Mouse (Mus musculus) bone marrow, adult 2 months (tissue): ENCODE measurements around the gene Sirt2. TPM values are rescaled to one million over a fixed set of nuclear protein-coding genes. Genes with fewer than 3 reads are reported as not detected.

Experiments used
- H3K27ac ChIP-seq: fragments of 200-500 bp; 2 replicates; pipeline ENCODE4 v1.5.1; 2012; ENCODE audit warnings: low read depth, mild to moderate bottlenecking, control low read depth, inconsistent platforms, low read length; ENCODE audit not compliant: control insufficient read depth, poor library complexity, insufficient read depth
- H3K4me1 ChIP-seq: fragments of 200-500 bp; 2 replicates; pipeline ENCODE4 v1.6.1; 2011; ENCODE audit warnings: low read length; ENCODE audit not compliant: control insufficient read depth, insufficient read depth
- H3K4me3 ChIP-seq: fragments of 200-500 bp; replicated peaks from 2 replicates; pipeline ENCODE3; 2011; ENCODE audit warnings: mild to moderate bottlenecking, low read depth, low read length, control low read depth; ENCODE audit not compliant: control insufficient read depth
- CTCF ChIP-seq: fragments of 200-500 bp; IDR thresholded peaks from 2 replicates; pipeline ENCODE4 v1.5.1; 2011; ENCODE audit warnings: low read length, control low read depth; ENCODE audit not compliant: control insufficient read depth, insufficient read depth
- POLR2A ChIP-seq: fragments of 200-500 bp; IDR thresholded peaks from 2 replicates; pipeline ENCODE4 v1.6.1; 2011; ENCODE audit warnings: low read depth, mild to moderate bottlenecking, control low read depth, low read length, borderline replicate concordance; ENCODE audit not compliant: control insufficient read depth
- WGBS: fragments of 180-500 bp; shearing (Covaris S2); methylation state at CpG from one replicate; pipeline ENCODE4 v1.1.7; 2018; 5-methylcytosine and 5-hydroxymethylcytosine counted together
- polyA plus RNA-seq: library from polyadenylated mRNA; stranded (reverse); fragments of >200 nt; gene quantifications from 2 replicates; pipeline ENCODE4 v1.2.4, GENCODE M21; 2011; ENCODE audit warnings: low replicate concordance; ENCODE audit not compliant: missing spikeins, insufficient read depth, insufficient read length

Sirt2 gene
- 18.7 and 28.3 TPM in 2 replicates for polyA plus RNA-seq

DNA sequence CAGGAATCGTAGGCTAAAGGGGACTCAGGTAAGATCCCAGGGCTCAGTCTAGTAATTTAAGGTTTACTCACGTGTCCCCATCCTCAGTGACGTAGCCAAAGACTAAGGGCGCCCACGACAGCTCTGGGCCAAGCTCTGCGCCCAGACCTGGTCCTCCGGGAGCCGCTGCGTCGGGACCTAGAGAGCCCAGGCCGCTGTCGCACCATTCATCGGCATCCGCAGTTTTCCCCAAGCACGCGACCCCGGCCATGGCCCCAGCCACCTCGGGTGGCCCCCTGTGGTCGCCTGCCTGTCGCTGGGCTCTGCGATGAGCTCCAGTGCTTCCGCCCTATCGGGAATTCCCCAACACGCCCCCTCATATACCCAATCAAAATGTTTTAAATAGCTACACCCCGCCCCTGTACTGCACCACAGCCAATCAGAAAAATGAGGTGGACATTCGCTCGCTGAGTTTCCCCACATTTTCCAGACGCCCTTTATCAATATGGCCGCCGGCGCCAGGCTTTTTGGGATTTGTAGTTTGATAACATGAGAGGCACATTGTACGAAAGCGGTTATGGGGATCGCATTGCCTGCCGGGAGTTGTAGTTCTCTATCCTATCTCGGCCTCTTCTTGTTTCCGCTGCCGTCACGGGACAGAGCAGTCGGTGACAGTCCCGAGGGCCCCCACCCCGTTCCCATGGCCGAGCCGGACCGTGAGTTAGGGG is at the start of gene Sirt2:
TSS of gene Sirt2 (plus strand) at position 563 of the 707 bp plus-strand sequence.
- Histone ChIP-seq H3K27ac (peak within 1 kb of the TSS; percentile 47; the same call in 1 of the 2 replicates), H3K4me3 (peak within 1 kb of the TSS; percentile 94), H3K4me1 (peaks cover 4% of the 10 kb centered on the region; the same call in 1 of the 2 replicates)
- WGBS, result under 1% methylated on average over 45 of the region's 45 CpGs
- TF ChIP-seq CTCF, result no peak
- peak; percentile 29; the same call in 1 of the 2 replicates for TF ChIP-seq POLR2A

DNA sequence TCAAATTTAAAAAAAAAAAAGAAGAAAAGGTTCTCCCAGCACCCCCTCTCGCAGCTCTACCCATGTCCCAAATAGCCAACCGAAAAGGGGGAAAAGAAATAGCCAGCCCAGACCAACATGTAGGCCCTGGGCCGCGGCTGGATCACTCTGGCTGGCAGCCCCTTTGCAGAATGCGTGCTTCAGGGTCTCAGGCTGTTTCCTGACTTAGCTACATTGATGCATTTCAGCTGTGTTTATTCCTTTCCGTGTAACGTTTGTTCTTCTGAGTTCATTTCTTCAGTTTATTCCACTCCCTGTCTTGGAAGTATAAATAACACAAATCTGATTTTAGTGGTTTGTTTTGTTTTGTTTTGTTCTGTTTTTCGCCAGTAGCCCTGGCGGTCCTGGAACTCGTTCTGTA is 48.8 kb upstream of the Sirt2 start:
- TF ChIP-seq CTCF, result no peak
- no peak for TF ChIP-seq POLR2A
- no peak overlapping the region for H3K27ac ChIP-seq
- WGBS, result 82% methylated on average over 10 of the region's 10 CpGs
- H3K4me3 ChIP-seq, result no peak overlapping the region
- H3K4me1 ChIP-seq, result no peaks in the 10 kb centered on the region; the same call in 1 of the 2 replicates

GRCm38 (mm10) chr7:28719159-28719558 is 47.4 kb upstream of the Sirt2 start:
- Histone ChIP-seq H3K4me3 (no peak overlapping the region), H3K4me1 (no peaks in the 10 kb centered on the region; the same call in 1 of the 2 replicates), H3K27ac (no peak overlapping the region)
- TF ChIP-seq POLR2A (no peak), CTCF (no peak)
- WGBS, result 71% methylated on average over 4 of the region's 4 CpGs

DNA sequence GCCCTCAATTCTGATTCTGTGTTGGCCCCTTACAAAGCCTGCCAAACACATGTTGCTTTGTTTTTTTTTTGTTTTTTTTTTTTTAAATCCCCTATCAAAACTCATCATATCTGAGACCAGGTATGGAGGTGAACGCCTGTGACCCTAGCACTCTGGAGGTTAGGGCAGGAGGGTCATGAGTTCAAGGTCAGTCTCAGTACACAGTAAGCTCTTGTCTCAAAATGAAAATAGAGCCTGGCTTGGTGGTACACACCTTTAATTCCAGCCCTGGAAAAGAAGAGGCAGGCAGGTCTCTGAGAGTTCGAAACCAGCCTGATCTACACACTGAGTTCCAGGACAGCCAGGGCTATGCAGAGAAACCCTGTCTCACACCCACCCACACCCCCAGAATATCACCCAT is 46.9 kb upstream of the Sirt2 start:
- 70% methylated on average over 2 of the region's 2 CpGs for WGBS
- Histone ChIP-seq H3K4me1 (no peaks in the 10 kb centered on the region; the same call in 1 of the 2 replicates), H3K4me3 (no peak overlapping the region), H3K27ac (no peak overlapping the region)
- TF ChIP-seq POLR2A, result no peak

GRCm38 (mm10) chr7:28720753-28721537 is 45.6 kb upstream of the Sirt2 start:
- no peak overlapping the region for H3K4me3 ChIP-seq
- H3K27ac ChIP-seq, result no peak overlapping the region
- WGBS, result 81% methylated on average over 3 of the region's 3 CpGs
- TF ChIP-seq POLR2A (no peak), CTCF (no peak)
- no peaks in the 10 kb centered on the region; the same call in 1 of the 2 replicates for H3K4me1 ChIP-seq

DNA sequence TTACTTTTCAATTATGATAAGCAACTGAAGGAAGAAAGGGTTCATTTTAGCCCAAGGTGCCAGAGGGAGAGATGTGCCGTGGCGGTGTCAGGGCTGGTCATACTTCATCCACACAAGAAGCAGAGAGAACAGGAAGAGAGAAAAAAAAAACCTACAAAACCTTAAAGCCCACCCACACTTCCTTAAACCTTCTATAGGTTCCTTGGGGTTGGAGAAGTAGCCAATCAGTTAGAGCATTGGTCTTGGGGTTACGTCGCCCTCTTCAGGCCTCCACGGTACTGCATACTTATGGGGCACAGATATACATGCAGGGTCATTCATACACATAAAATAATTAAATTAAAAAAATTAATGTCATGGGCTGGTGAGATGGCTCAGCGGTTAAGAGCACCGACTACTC is 44.5 kb upstream of the Sirt2 start:
- WGBS, result 85% methylated on average over 7 of the region's 7 CpGs
- Histone ChIP-seq H3K4me3 (no peak overlapping the region), H3K4me1 (no peaks in the 10 kb centered on the region), H3K27ac (no peak overlapping the region)
- TF ChIP-seq POLR2A (no peak), CTCF (peak; percentile 36; the same call in 1 of the 2 replicates)

DNA sequence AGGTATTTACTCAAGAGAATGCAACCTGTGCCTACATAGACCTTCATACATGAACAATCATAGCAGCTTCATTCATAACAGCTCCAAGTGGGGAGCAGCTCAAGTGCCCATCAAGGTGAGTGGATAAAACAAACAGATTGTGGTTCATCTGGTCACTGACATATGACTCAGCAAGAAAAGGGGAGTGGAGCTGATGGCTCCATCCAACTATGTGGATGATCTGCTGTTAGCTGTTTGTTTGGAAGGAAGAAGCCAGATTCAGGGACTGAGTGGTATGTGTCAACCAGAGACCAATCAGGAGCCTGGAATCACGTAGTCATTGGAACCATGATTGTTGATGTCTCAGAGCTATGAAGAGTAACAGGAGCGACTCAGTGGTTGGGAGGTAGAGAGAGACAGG is 41.9 kb upstream of the Sirt2 start:
- Histone ChIP-seq H3K4me1 (no peaks in the 10 kb centered on the region), H3K4me3 (no peak overlapping the region), H3K27ac (no peak overlapping the region)
- 89% methylated on average over 2 of the region's 2 CpGs for WGBS
- TF ChIP-seq POLR2A, result no peak
- TF ChIP-seq CTCF, result no peak

DNA sequence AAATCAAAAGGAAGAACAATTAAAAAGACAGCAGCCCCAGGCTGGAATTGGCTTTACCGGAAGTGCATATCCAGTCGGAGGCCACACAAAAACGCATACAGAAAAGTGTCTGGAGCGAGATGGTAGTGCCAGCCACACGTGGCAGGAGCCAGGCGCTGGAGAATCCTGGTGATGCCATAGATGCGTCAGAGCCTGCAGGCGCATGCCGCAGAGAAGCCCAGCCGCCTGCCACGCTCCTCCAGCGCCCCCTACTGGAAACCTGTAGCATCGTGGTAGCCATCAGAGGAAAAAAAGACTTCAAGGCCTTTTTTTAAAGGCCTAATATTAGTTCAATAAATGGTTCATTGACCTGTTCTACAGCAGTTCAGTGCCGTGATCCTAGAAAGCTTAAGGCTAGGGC is 39.9 kb upstream of the Sirt2 start:
- H3K4me1 ChIP-seq, result no peaks in the 10 kb centered on the region
- WGBS, result 16% methylated on average over 14 of the region's 14 CpGs
- TF ChIP-seq POLR2A, result peak; percentile 31; the same call in 1 of the 2 replicates
- peak; percentile 83 for TF ChIP-seq CTCF
- no peak overlapping the region; the same call in 1 of the 2 replicates for H3K27ac ChIP-seq
- no peak overlapping the region for H3K4me3 ChIP-seq
